Mouse (Mus musculus) embryonic facial prominence, embryonic 11.5 days (tissue): ENCODE data around the gene Ankrd6. TPM values are rescaled to one million over a fixed set of nuclear protein-coding genes. Genes with fewer than 3 reads are reported as not detected.

Source experiments
- ATAC-seq: fragments of 200-750 bp; cut with Nextera tagmentation; replicated peaks from 2 replicates; pipeline ENCODE4 v1.8.0; 2017; ENCODE audit warnings: low read depth; ENCODE audit not compliant: insufficient number of reproducible peaks, low FRiP score, low TSS enrichment
- DNase-seq: peaks from one replicate; pipeline ENCODE4 v3.0.0-alpha.2; 2015; ENCODE audit warnings: low spot score
- H3K27ac ChIP-seq: fragments of 300-500 bp; sonication (generic); replicated peaks from 2 replicates; pipeline ENCODE4 v1.5.1; 2014; ENCODE audit warnings: mild to moderate bottlenecking, low read depth, low read length, control low read depth
- H3K27me3 ChIP-seq: fragments of 300-500 bp; sonication (generic); 2 replicates; pipeline ENCODE4 v1.6.1; 2014; ENCODE audit warnings: mild to moderate bottlenecking, low read length, moderate library complexity, mixed read lengths; ENCODE audit not compliant: control insufficient read depth, insufficient read depth
- H3K36me3 ChIP-seq: fragments of 300-500 bp; sonication (generic); replicated peaks from 2 replicates; pipeline ENCODE4 v1.6.1; 2014; ENCODE audit warnings: low read depth, mild to moderate bottlenecking, low read length, moderate library complexity, mixed read lengths; ENCODE audit not compliant: control insufficient read depth, insufficient read depth
- H3K4me1 ChIP-seq: fragments of 300-500 bp; sonication (generic); 2 replicates; pipeline ENCODE4 v1.6.1; 2014; ENCODE audit warnings: low read length, mixed read lengths; ENCODE audit not compliant: control insufficient read depth, insufficient read depth
- H3K4me2 ChIP-seq: fragments of 300-500 bp; sonication (generic); 2 replicates; pipeline ENCODE4 v1.6.1; 2014; ENCODE audit warnings: low read depth, mild to moderate bottlenecking, control low read depth, low read length, moderate library complexity
- H3K4me3 ChIP-seq: fragments of 300-500 bp; sonication (generic); 2 replicates; pipeline ENCODE4 v1.5.1; 2014; ENCODE audit warnings: low read depth, low read length, control low read depth
- H3K9ac ChIP-seq: fragments of 300-500 bp; sonication (generic); replicated peaks from 2 replicates; pipeline ENCODE4 v1.6.1; 2014; ENCODE audit warnings: mild to moderate bottlenecking, control low read depth, low read length
- H3K9me3 ChIP-seq: fragments of 300-500 bp; sonication (generic); replicated peaks from 2 replicates; pipeline ENCODE4 v1.6.1; 2016; ENCODE audit warnings: mild to moderate bottlenecking, low read length, inconsistent platforms, mixed read lengths; ENCODE audit not compliant: control insufficient read depth
- WGBS: fragments of 180-500 bp; shearing (Covaris S2); extraction: QIAGEN DNeasy Blood & Tissue Kit; methylation state at CpG from one replicate; pipeline ENCODE4 v1.1.7; 2014; 5-methylcytosine and 5-hydroxymethylcytosine counted together
- polyA plus RNA-seq: library from polyadenylated mRNA; unstranded; fragments of >200 nt; fragmentation: Nextera tagmentation; extraction: Ambion mirVana; gene quantifications from 2 replicates; pipeline ENCODE4 v1.2.1, GENCODE M21; 2014

The Ankrd6 gene
- polyA plus RNA-seq, 1 experiment from 2014 or later: 11.3 TPM

GRCm38 (mm10) chr4:32889996-32890734, 60.5 kb downstream of the Ankrd6 start:
- DNase-seq (no peak), ATAC-seq (no peak)
- 73% methylated on average over 10 of the region's 10 CpGs for WGBS
- Histone ChIP-seq H3K4me1 (no peaks in the 10 kb centered on the region), H3K4me3 (no peak overlapping the region), H3K9me3 (peaks cover 6% of the 10 kb centered on the region), H3K4me2 (no peak overlapping the region), H3K36me3 (no peaks in the 10 kb centered on the region), H3K27ac (no peak overlapping the region), H3K9ac (no peak overlapping the region), H3K27me3 (no peaks in the 10 kb centered on the region)

- Histone ChIP-seq H3K27me3 (no peaks in the 10 kb centered on the region), H3K27ac (no peak overlapping the region)
- ATAC-seq: no peak
Observed at GRCm38 (mm10) chr4:32889246-32889645, 61.4 kb downstream of the Ankrd6 start.

GRCm38 (mm10) chr4:32886479-32886878, 64.2 kb downstream of the Ankrd6 start:
- Histone ChIP-seq H3K9ac (no peak overlapping the region), H3K27me3 (no peaks in the 10 kb centered on the region), H3K4me2 (no peak overlapping the region), H3K4me1 (no peaks in the 10 kb centered on the region), H3K4me3 (no peak overlapping the region), H3K36me3 (no peaks in the 10 kb centered on the region), H3K9me3 (no peaks in the 10 kb centered on the region), H3K27ac (no peak overlapping the region)
- ATAC-seq (no peak), DNase-seq (no peak)
- WGBS: 95% methylated on average over 3 of the region's 3 CpGs

More at GRCm38 (mm10) chr4:32889246-32889645, 61.4 kb downstream of the Ankrd6 start:
- Histone ChIP-seq H3K9ac (no peak overlapping the region), H3K4me3 (no peak overlapping the region), H3K4me1 (no peaks in the 10 kb centered on the region), H3K36me3 (no peaks in the 10 kb centered on the region), H3K9me3 (peaks cover 5% of the 10 kb centered on the region), H3K4me2 (no peak overlapping the region)
- WGBS: 83% methylated on average over 11 of the region's 11 CpGs
- no peak for DNase-seq

GRCm38 (mm10) chr4:32884599-32884998, 66.0 kb downstream of the Ankrd6 start:
- H3K36me3 ChIP-seq: no peaks in the 10 kb centered on the region
- ATAC-seq (no peak), DNase-seq (no peak)
- H3K27me3 ChIP-seq: no peaks in the 10 kb centered on the region
- no peak overlapping the region for H3K4me3 ChIP-seq
- no peaks in the 10 kb centered on the region for H3K4me1 ChIP-seq
- WGBS: 56% methylated on average over 9 of the region's 9 CpGs
- H3K4me2 ChIP-seq: no peak overlapping the region
- no peaks in the 10 kb centered on the region for H3K9me3 ChIP-seq
- no peak overlapping the region for H3K9ac ChIP-seq
- H3K27ac ChIP-seq: no peak overlapping the region

GRCm38 (mm10) chr4:32881001-32881400, 69.6 kb downstream of the Ankrd6 start:
- no peak for ATAC-seq
- Histone ChIP-seq H3K9me3 (no peaks in the 10 kb centered on the region), H3K4me1 (no peaks in the 10 kb centered on the region), H3K27me3 (no peaks in the 10 kb centered on the region), H3K36me3 (no peaks in the 10 kb centered on the region), H3K4me2 (no peak overlapping the region), H3K27ac (no peak overlapping the region), H3K9ac (no peak overlapping the region), H3K4me3 (no peak overlapping the region)
- DNase-seq: no peak
- 65% methylated on average over 4 of the region's 4 CpGs for WGBS

- Histone ChIP-seq H3K9me3 (no peaks in the 10 kb centered on the region), H3K9ac (no peak overlapping the region), H3K4me2 (no peak overlapping the region), H3K27me3 (no peaks in the 10 kb centered on the region), H3K36me3 (no peaks in the 10 kb centered on the region), H3K27ac (no peak overlapping the region), H3K4me3 (no peak overlapping the region), H3K4me1 (no peaks in the 10 kb centered on the region)
- 90% methylated on average over 4 of the region's 4 CpGs for WGBS
- DNase-seq: no peak
- ATAC-seq: no peak
Observed at GRCm38 (mm10) chr4:32874669-32875068, 76.0 kb downstream of the Ankrd6 start.

- Histone ChIP-seq H3K4me3 (no peak overlapping the region), H3K36me3 (no peaks in the 10 kb centered on the region), H3K9ac (no peak overlapping the region), H3K4me2 (no peak overlapping the region), H3K27ac (no peak overlapping the region), H3K4me1 (no peaks in the 10 kb centered on the region), H3K9me3 (no peaks in the 10 kb centered on the region), H3K27me3 (no peaks in the 10 kb centered on the region)
- WGBS: 81% methylated on average over 8 of the region's 8 CpGs
- ATAC-seq: no peak
- no peak for DNase-seq
Observed at GRCm38 (mm10) chr4:32872189-32872749, 78.4 kb downstream of the Ankrd6 start.

GRCm38 (mm10) chr4:32869370-32869769, 81.3 kb downstream of the Ankrd6 start:
- Histone ChIP-seq H3K4me3 (no peak overlapping the region), H3K27me3 (no peaks in the 10 kb centered on the region), H3K27ac (no peak overlapping the region), H3K4me2 (no peak overlapping the region), H3K9ac (no peak overlapping the region), H3K4me1 (no peaks in the 10 kb centered on the region), H3K9me3 (no peaks in the 10 kb centered on the region), H3K36me3 (no peaks in the 10 kb centered on the region)
- ATAC-seq: no peak
- DNase-seq: no peak
- 76% methylated on average over 9 of the region's 9 CpGs for WGBS
